Mouse (Mus musculus) Patski (cell line): Measurements from ENCODE around the gene Wwox. TPM values are rescaled to one million over a fixed set of nuclear protein-coding genes. Genes with fewer than 3 reads are reported as not detected.

ENCODE experiments used
- ATAC-seq: fragments of 100-300 bp; one replicate; pipeline ENCODE4 v1.8.0; 2021
- CTCF ChIA-PET: fragments of 350-600 bp; sonication (Branson Sonifier 250); formaldehyde crosslinking; loops from one replicate; lab custom pipeline; 2022; ENCODE audit warnings: inconsistent platforms; lab: Charles Lee
- POLR2A ChIA-PET: fragments of 350-600 bp; sonication (Branson Sonifier 250); formaldehyde crosslinking; loops from one replicate; lab custom pipeline; 2022; ENCODE audit warnings: antibody characterized with exemption, inconsistent platforms; lab: Charles Lee
- DNase-seq: peaks from one replicate; pipeline ENCODE4 v3.0.0-alpha.2; 2011; ENCODE audit warnings: low read depth, low spot score
- H3K27me3 ChIP-seq: fragments of 371-371 bp; one replicate; pipeline ENCODE4 v1.5.1; 2021
- CTCF ChIP-seq: fragments of 100-300 bp; IDR thresholded peaks from one replicate; pipeline ENCODE4 v1.5.1; 2021
- in situ Hi-C: fragments of 300-500 bp; cut with MboI; formaldehyde crosslinking; loops from 3 replicates; pipeline ENCODE4 v1.11.1; 2018; ENCODE audit warnings: low pct_unique_long_range_greater_than_20kb, mixed read lengths
- polyA plus RNA-seq: library from polyadenylated mRNA; unstranded; gene quantifications from one replicate; pipeline ENCODE4 v1.2.3, GENCODE M21; 2021

The Wwox gene
- polyA plus RNA-seq, 1 experiment from 2014 or later: 21.9 TPM

GRCm38 (mm10) chr8:114751376-114752135 is 312.1 kb downstream of the Wwox start:
- in situ Hi-C loops: loop anchor here (25.0 kb wide), 2 partner anchors 211 to 1686 kb away; no protein-coding TSS in a partner anchor
- ChIA-PET CTCF (no interaction called here), POLR2A (interaction anchor here (0.5 kb wide), 1 partner anchor 373 kb away, joined by 3 read pairs; no protein-coding TSS in a partner anchor)
- no peak for TF ChIP-seq CTCF
- H3K27me3 ChIP-seq: no peaks in the 10 kb centered on the region
- DNase-seq: no peak
- no peak for ATAC-seq

DNA sequence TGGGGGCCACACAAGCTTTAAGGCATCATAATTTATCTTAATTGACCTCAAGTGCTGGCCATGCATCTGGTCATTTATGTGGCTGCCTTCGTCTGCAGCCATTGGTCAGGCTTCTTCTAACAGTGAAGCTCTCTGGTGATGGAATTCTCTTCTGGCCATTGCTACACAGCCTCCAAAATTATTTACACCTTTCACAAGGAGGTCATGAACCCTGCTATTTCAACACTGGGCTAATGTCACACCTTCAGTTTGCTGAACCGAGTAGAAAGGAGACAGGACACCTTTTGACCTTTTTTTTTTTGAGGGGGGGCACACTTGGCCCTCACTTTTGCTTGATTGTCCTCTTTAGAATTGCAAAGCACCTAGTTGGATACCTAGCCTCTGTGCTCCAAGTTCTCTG is 320.2 kb downstream of the Wwox start:
- ChIA-PET POLR2A (no interaction called here), CTCF (no interaction called here)
- H3K27me3 ChIP-seq: no peaks in the 10 kb centered on the region
- ATAC-seq (no peak), DNase-seq (no peak)
- in situ Hi-C loops: loop anchor here (25.0 kb wide), 2 partner anchors 203 to 1678 kb away; no protein-coding TSS in a partner anchor
- TF ChIP-seq CTCF: no peak

DNA sequence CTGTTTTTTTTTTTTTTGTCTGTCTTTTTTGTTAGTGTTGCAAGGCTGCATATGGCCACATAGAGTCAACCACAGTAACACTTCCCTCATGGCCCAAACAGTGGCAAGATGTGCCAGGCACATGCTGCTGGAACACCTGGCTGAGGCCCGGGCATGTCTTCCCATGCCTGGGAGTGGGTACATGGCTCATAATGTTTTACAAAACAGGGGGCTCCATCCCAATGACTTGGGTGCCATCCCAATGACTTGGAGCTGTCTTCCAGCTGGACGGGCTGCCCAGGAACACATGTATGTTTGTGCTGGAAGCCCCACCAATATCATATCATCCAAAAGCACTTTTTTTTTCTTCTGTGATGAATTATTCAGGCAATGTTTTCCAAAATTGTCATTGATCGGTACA is 329.1 kb downstream of the Wwox start:
- in situ Hi-C loops: loop anchor here (25.0 kb wide), 2 partner anchors 194 to 1669 kb away; no protein-coding TSS in a partner anchor
- TF ChIP-seq CTCF: no peak
- ChIA-PET POLR2A (no interaction called here), CTCF (no interaction called here)
- H3K27me3 ChIP-seq: no peaks in the 10 kb centered on the region
- DNase-seq (no peak), ATAC-seq (no peak)

GRCm38 (mm10) chr8:114770856-114771776 is 331.7 kb downstream of the Wwox start:
- ATAC-seq (no peak), DNase-seq (peak; percentile 37)
- in situ Hi-C loops: loop anchor here (5.0 to 25.0 kb wide), 7 partner anchors 191 to 1666 kb away; partner anchors contain the start of gene Maf
- peak; percentile 94 for TF ChIP-seq CTCF
- no peaks in the 10 kb centered on the region for H3K27me3 ChIP-seq
- ChIA-PET POLR2A (interaction anchor here (0.5 kb wide), 1 partner anchor 781 kb away, joined by 3 read pairs; no protein-coding TSS in a partner anchor), CTCF (interaction anchor here (0.8 to 1.5 kb wide), 6 partner anchors 13 to 1669 kb away, joined by 3 to 5 read pairs (median 4); no protein-coding TSS in a partner anchor)

GRCm38 (mm10) chr8:114772276-114772849 is 332.9 kb downstream of the Wwox start:
- DNase-seq: no peak
- ATAC-seq: peak; percentile 42
- in situ Hi-C loops: loop anchor here (5.0 to 25.0 kb wide), 7 partner anchors 190 to 1665 kb away; partner anchors contain the start of gene Maf
- POLR2A ChIA-PET: interaction anchor here (0.7 kb wide), 1 partner anchor 639 kb away, joined by 5 read pairs; no protein-coding TSS in a partner anchor
- TF ChIP-seq CTCF: no peak
- CTCF ChIA-PET: interaction anchor here (1.0 to 1.5 kb wide), 4 partner anchors 15 to 1667 kb away, joined by 3 to 5 read pairs (median 4); no protein-coding TSS in a partner anchor
- no peaks in the 10 kb centered on the region for H3K27me3 ChIP-seq

DNA sequence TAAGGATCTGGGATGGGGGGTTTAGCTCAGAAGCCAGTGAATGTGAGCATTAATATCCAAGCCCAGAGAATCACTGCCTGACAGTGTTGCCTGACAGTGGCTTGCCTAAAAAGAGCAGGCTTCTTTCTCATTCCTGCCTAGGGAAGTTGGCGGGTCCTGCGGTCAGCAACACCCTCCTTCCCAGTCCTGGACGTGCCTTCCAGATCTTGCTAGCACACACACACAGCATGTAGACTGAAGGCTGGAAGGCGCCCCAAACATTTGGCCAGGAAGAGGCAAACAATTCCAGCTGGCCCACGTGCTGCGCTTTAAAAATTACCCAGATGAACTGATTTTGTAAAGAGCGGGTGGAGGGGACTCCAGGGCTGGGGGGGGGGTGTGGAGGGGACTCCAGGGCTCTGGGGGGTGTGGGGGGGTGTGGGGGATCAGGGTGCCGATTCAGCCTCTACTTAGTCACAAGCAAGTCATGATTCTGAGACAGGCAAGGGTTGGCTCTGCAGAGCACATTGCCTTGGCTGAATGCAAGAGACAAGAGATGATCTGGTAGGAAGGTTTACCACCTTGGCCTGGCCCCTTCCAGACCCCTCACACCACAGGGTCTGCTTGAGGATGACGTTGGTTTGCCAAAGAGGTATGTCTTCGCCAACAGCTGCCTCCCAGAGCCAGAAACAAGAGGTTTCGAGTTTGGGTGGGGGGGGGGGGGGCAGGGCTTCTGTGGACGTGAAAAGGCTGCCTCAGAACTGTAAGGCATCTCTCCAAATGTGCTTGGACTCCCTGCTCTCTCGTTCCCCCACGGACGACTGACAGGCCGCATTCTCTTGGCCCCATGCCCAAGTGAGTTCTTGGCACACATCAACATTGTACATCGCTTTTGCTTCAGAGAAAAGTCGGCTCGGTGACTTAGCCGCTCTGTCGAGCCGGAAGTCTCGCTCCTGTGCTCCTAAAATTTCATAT is 334.3 kb downstream of the Wwox start:
- no peak for TF ChIP-seq CTCF
- no peak for DNase-seq
- in situ Hi-C loops: loop anchor here (5.0 to 25.0 kb wide), 7 partner anchors 189 to 1664 kb away; partner anchors contain the start of gene Maf
- ATAC-seq: no peak
- ChIA-PET CTCF (no interaction called here), POLR2A (interaction anchor here (0.7 kb wide), 1 partner anchor 638 kb away, joined by 5 read pairs; no protein-coding TSS in a partner anchor)
- no peaks in the 10 kb centered on the region for H3K27me3 ChIP-seq

- POLR2A ChIA-PET: no interaction called here
- no peak for DNase-seq
- ATAC-seq: no peak
- in situ Hi-C loops: loop anchor here (5.0 to 25.0 kb wide), 7 partner anchors 188 to 1663 kb away; partner anchors contain the start of gene Maf
- CTCF ChIA-PET: no interaction called here
- TF ChIP-seq CTCF: no peak
- no peaks in the 10 kb centered on the region for H3K27me3 ChIP-seq
Measured at GRCm38 (mm10) chr8:114774415-114774775, 334.9 kb downstream of the Wwox start.

- in situ Hi-C loops: loop anchor here (10.0 kb wide), 3 partner anchors 619 to 1369 kb away; no protein-coding TSS in a partner anchor
- DNase-seq (no peak), ATAC-seq (no peak)
- CTCF ChIA-PET: no interaction called here
- POLR2A ChIA-PET: no interaction called here
- TF ChIP-seq CTCF: no peak
- no peaks in the 10 kb centered on the region for H3K27me3 ChIP-seq
Measured at GRCm38 (mm10) chr8:114775543-114775942, 336.1 kb downstream of the Wwox start.

DNA sequence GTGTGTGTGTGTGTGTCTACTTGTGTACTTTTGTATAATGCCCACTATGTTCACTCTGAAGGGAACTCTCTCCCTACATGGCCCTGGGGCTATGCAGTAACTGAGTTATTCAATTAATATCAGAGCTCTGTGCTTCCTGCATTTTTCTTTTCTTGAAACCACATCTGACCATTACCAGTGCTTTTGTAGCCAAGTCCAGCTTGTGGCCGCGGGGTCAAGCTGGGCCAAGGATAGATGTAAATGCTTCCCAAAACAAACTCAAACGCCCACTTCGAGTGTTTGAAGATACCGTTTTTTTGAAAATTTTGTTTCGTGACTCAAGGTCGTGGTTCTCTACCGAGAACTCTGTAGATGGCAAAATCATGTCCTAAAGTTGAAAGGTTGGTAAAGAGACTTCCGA is 337.2 kb downstream of the Wwox start:
- no peaks in the 10 kb centered on the region for H3K27me3 ChIP-seq
- CTCF ChIA-PET: no interaction called here
- DNase-seq (no peak), ATAC-seq (no peak)
- in situ Hi-C loops: loop anchor here (10.0 kb wide), 3 partner anchors 618 to 1368 kb away; no protein-coding TSS in a partner anchor
- POLR2A ChIA-PET: no interaction called here
- TF ChIP-seq CTCF: no peak
